Mouse (Mus musculus): ENCODE results near the gene Ppp2r3a. TPM values are rescaled to one million over a fixed set of nuclear protein-coding genes. Genes with fewer than 3 reads are reported as not detected.

The Ppp2r3a gene
- total and polyA plus RNA-seq, 3 experiments: 1.1 to 3.0 TPM; not detected in 1

DNA sequence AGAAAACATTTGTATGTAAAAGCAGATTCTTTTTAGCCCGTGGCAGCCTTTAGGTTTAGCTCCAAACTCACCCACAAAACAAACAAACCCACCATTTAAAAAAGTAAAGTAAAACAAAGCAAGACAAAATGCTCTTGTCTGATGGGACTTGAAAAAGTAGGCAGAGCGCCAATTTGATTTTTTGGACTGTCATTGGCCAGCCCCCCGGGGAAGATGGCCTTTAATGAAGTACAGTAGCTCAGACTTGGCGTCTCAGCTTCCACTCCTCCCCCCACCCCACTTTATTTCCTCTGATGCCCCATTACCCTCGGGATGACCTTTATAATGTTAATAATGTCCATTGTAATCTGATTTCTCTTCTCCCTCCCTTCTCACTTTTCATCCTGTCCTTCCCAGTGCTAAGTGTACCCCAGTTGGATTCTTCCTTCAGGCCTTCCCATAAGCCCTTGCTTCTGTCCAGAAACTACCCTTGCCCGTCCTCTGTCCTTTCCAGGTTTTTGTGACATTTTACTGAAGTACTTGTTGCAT lies 189.3 kb downstream of the Ppp2r3a start:
- H3K36me3 ChIP-seq (ENCODE audit: control insufficient read depth in 1 of 2, insufficient read depth in 2 of 2, low read length in 2 of 2): no peaks in the 10 kb centered on the region
- H3K27me3 ChIP-seq (ENCODE audit: control insufficient read depth in 1 of 2, insufficient read depth in 2 of 2, low read length in 2 of 2): no peaks in the 10 kb centered on the region
- H3K9ac ChIP-seq (ENCODE audit: control insufficient read depth, low read depth, low read length, poor library complexity, severe bottlenecking): no peak overlapping the region
- no peak overlapping the region for H3K4me3 ChIP-seq (ENCODE audit: control insufficient read depth in 1 of 2, insufficient read depth in 1 of 2, low read depth in 2 of 2, low read length in 2 of 2)
- no peaks in the 10 kb centered on the region for H3K4me1 ChIP-seq (ENCODE audit: control insufficient read depth in 1 of 2, insufficient read depth in 2 of 2, low read length in 2 of 2)
- no peak overlapping the region for H3K27ac ChIP-seq (ENCODE audit: control insufficient read depth, low read depth, low read length)
- TF ChIP-seq USF1 (IDR thresholded peaks at IDR 0.05; ENCODE audit: low read depth, low read length): no peak
- no peak for TF ChIP-seq NRF1 (IDR thresholded peaks at IDR 0.05; ENCODE audit: insufficient read depth, low read depth, low read length, poor library complexity, severe bottlenecking)
- no peak for TF ChIP-seq MXI1 (IDR thresholded peaks at IDR 0.05; ENCODE audit: low read depth, low read length)
- no peak for TF ChIP-seq UBTF (IDR thresholded peaks at IDR 0.05; ENCODE audit: borderline replicate concordance, insufficient read depth, low read depth, low read length)
- TF ChIP-seq EP300 (IDR thresholded peaks at IDR 0.05; ENCODE audit: low read depth in 1 of 2, low read length in 2 of 2): no peak
- no peak for TF ChIP-seq NELFE (IDR thresholded peaks at IDR 0.05; ENCODE audit: low read depth, low read length)
- TF ChIP-seq TCF12 (IDR thresholded peaks at IDR 0.05; ENCODE audit: low read depth, low read length): no peak
- no peak for TF ChIP-seq ZC3H11A (IDR thresholded peaks at IDR 0.05; ENCODE audit: low read depth, low read length)
- no peak for TF ChIP-seq GABPA (IDR thresholded peaks at IDR 0.05; ENCODE audit: low read depth, low read length)
- no peak for TF ChIP-seq SIN3A (IDR thresholded peaks at IDR 0.05; ENCODE audit: low read length)
- no peak for TF ChIP-seq MYB (IDR thresholded peaks at IDR 0.05; ENCODE audit: low read depth, low read length)
- TF ChIP-seq E2F4 (IDR thresholded peaks at IDR 0.05; ENCODE audit: borderline replicate concordance, low read depth, low read length): no peak
- TF ChIP-seq MAZ (IDR thresholded peaks at IDR 0.05; ENCODE audit: low read depth, low read length): no peak
- no peak for TF ChIP-seq BHLHE40 (IDR thresholded peaks at IDR 0.05; ENCODE audit: borderline replicate concordance, low read depth, low read length)
- DNase-seq (ENCODE audit: low read depth, low spot score): no peak
- H3K9me3 ChIP-seq (replicated peaks; ENCODE audit: insufficient read depth, low read length): no peaks in the 10 kb centered on the region
- H3K79me2 ChIP-seq (ENCODE audit: control insufficient read depth, insufficient read depth, low read length, poor library complexity): no peaks in the 10 kb centered on the region

DNA sequence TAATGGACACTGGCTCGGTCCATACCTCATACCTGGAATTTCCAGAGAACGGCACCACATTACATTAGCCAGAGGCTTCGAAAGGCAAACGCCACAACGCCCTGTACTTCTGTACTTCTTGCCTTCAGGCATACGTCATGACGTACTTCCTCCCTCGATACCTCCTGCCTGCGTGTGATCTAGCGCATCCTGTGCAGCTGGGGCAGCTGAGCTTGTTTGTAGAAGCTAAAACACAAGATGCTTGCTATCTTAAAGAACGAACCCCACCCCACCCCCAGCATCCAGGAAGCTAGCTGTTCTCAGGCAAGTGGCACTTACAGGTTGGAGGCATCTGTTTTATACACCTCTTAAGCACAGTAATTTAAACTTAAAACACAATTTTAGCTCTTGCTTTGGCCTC lies 190.6 kb downstream of the Ppp2r3a start:
- Histone ChIP-seq H3K27me3 (ENCODE audit: control insufficient read depth in 1 of 2, insufficient read depth in 2 of 2, low read length in 2 of 2) (no peaks in the 10 kb centered on the region), H3K79me2 (ENCODE audit: control insufficient read depth, insufficient read depth, low read length, poor library complexity) (no peaks in the 10 kb centered on the region), H3K4me3 (ENCODE audit: control insufficient read depth in 1 of 2, insufficient read depth in 1 of 2, low read depth in 2 of 2, low read length in 2 of 2) (no peak overlapping the region), H3K9ac (ENCODE audit: control insufficient read depth, low read depth, low read length, poor library complexity, severe bottlenecking) (no peak overlapping the region), H3K36me3 (ENCODE audit: control insufficient read depth in 1 of 2, insufficient read depth in 2 of 2, low read length in 2 of 2) (no peaks in the 10 kb centered on the region), H3K4me1 (ENCODE audit: control insufficient read depth in 1 of 2, insufficient read depth in 2 of 2, low read length in 2 of 2) (no peaks in the 10 kb centered on the region), H3K27ac (ENCODE audit: control insufficient read depth, low read depth, low read length) (no peak overlapping the region), H3K9me3 (replicated peaks; ENCODE audit: insufficient read depth, low read length) (no peaks in the 10 kb centered on the region)
- TF ChIP-seq TAL1 (IDR thresholded peaks at IDR 0.05; ENCODE audit: low read length): no peak
- TF ChIP-seq CHD1 (IDR thresholded peaks at IDR 0.05; ENCODE audit: low read depth, low read length): no peak
- no peak for TF ChIP-seq USF1 (IDR thresholded peaks at IDR 0.05; ENCODE audit: low read depth, low read length)
- no peak for TF ChIP-seq E2F4 (IDR thresholded peaks at IDR 0.05; ENCODE audit: borderline replicate concordance, low read depth, low read length)
- no peak for TF ChIP-seq TBP (IDR thresholded peaks at IDR 0.05; ENCODE audit: low read depth, low read length)
- TF ChIP-seq MAZ (IDR thresholded peaks at IDR 0.05; ENCODE audit: low read depth, low read length): no peak
- TF ChIP-seq RCOR1 (IDR thresholded peaks at IDR 0.05; ENCODE audit: low read depth, low read length): no peak
- TF ChIP-seq ZKSCAN1 (IDR thresholded peaks at IDR 0.05; ENCODE audit: low read depth, low read length): no peak
- TF ChIP-seq NRF1 (IDR thresholded peaks at IDR 0.05; ENCODE audit: insufficient read depth, low read depth, low read length, poor library complexity, severe bottlenecking): no peak
- no peak for TF ChIP-seq NELFE (IDR thresholded peaks at IDR 0.05; ENCODE audit: low read depth, low read length)
- TF ChIP-seq TCF12 (IDR thresholded peaks at IDR 0.05; ENCODE audit: low read depth, low read length): no peak
- no peak for TF ChIP-seq CTCF (IDR thresholded peaks at IDR 0.05 in 2 of 3, conservative IDR thresholded peaks at IDR 0.05 in 1 of 3; ENCODE audit: control insufficient read depth in 1 of 3, insufficient read depth in 1 of 3, low read depth in 2 of 3, low read length in 3 of 3, poor library complexity in 1 of 3, severe bottlenecking in 1 of 3)
- no peak for TF ChIP-seq ZNF384 (IDR thresholded peaks at IDR 0.05; ENCODE audit: low read depth, low read length)
- no peak for TF ChIP-seq USF2 (IDR thresholded peaks at IDR 0.05; ENCODE audit: borderline replicate concordance in 1 of 2, insufficient read depth in 1 of 2, low read depth in 1 of 2, low read length in 2 of 2)
- no peak for TF ChIP-seq KAT2A (conservative IDR thresholded peaks at IDR 0.05; ENCODE audit: low read depth, low read length)
- no peak for TF ChIP-seq ZMIZ1 (IDR thresholded peaks at IDR 0.05; ENCODE audit: low read depth, low read length)
- TF ChIP-seq SMC3 (IDR thresholded peaks at IDR 0.05; ENCODE audit: low read depth, low read length): no peak
- no peak for TF ChIP-seq MAFK (IDR thresholded peaks at IDR 0.05; ENCODE audit: borderline replicate concordance, low read depth, low read length)
- TF ChIP-seq EP300 (IDR thresholded peaks at IDR 0.05; ENCODE audit: low read depth in 1 of 2, low read length in 2 of 2): no peak
- no peak for TF ChIP-seq MYB (IDR thresholded peaks at IDR 0.05; ENCODE audit: low read depth, low read length)
- peak; percentile 15 for DNase-seq (ENCODE audit: low read depth, low spot score)
